Mouse (Mus musculus): ENCODE measurements around the gene H2-DMa.

DNA sequence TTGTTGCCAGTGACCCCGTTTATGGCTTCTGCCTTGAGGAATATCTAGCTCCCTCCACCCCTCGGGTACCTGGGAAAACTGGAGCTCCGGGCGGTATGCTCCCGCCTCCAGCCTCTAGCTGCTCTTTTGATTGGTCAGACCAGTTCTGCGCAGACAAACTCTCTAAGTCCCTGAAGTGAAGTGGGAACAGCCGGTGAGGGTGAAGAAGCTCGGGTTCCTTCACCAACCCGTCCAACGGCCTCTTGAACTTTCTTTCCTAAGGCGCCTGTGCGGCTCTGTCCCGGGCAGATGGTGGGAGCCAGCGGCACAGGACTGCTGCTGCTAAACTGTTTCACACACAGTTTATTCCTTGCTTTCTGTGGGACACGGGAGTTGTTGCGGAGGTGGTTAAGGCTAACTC, 20.1 kb downstream of the H2-DMa start:
- TF ChIP-seq CTCF (IDR thresholded peaks at IDR 0.05; ENCODE audit: borderline replicate concordance, control insufficient read depth, extremely low read depth, insufficient read depth, low read length, poor library complexity) (no peak), POLR2A (IDR thresholded peaks at IDR 0.05; ENCODE audit: control insufficient read depth, extremely low read depth, insufficient read depth, low read length, poor library complexity) (no peak)
